Mouse (Mus musculus) thymus, postnatal 14 days (tissue): ENCODE measurements at regions not wholly inside any gene's neighbourhood (a gene's known extent, or its start where the extent isn't known, plus 50 kb on each side); places are given as distances from the start of the nearest gene placed in this dataset.
"Not testable (repeated sequence)": the region's sequence is repeated elsewhere in the genome, so short reads cannot be mapped to it uniquely, and the experiment has no call there.

Experiments
- DNase-seq: peaks from one replicate; pipeline ENCODE4 v3.0.0; 2021

- no peak for DNase-seq
These were observed 1786.1 kb downstream of the 9330182O14Rik start for GRCm38 (mm10) chr15:41920270-41920669.

DNA sequence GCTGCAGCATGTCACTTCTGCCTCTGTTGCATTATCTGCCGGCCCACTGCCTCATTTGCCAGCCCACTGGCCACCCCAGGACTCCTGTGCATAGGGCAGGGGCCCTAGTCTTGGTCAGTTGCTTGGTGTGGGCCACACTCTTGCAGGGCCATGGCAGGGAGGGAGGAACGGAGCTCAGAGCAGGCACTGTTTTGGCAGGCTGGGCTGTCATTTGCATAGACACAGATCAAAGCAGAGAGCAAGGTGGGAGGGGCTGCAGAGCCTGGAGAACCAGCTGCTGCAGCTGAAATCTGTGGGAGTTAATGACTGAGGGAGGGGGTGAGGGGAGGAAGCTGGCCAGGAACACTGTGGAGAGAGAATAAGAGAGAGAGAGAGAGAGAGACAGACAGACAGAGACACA is 1802.5 kb downstream of the 9330182O14Rik start:
- no peak for DNase-seq

DNA sequence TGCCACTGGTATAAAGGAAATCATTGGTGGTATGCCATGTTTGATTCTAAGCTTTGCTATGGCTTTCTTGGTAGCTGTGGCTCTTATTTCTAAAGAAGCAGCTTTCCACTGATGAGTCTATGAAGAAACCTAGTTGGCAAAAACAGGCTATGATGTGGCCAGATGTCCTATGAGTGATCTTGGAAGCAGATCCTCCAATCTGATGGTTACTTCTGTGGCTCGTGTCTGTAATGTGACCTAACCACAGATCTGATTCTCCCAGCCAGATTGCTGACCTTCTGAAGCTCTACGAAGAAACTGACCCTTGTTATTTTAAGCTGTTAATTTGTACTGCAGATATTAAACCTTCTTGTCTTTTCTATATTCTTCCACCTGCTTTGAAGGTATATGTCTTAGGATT is 1811.1 kb downstream of the 9330182O14Rik start:
- DNase-seq = no peak

DNA sequence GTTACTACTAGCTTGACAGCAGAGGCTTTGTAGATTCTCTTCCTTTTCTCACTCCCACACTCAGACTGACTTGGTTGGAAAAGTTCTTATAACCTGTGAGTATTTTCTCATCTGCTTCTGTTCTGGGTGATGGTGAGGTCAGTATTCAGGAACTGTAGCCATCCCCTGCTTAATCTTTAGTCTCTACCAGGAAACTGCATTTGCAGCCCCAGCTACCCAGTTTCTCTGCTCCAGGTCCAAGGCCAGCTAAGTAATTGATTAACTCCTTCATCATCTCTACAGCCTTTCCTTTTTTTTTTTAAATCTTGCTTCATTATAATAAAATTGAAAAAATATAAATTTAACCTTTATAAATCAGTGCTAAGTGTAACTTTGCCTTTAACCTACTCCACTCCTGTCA is 1813.7 kb downstream of the 9330182O14Rik start:
- no peak for DNase-seq

DNA sequence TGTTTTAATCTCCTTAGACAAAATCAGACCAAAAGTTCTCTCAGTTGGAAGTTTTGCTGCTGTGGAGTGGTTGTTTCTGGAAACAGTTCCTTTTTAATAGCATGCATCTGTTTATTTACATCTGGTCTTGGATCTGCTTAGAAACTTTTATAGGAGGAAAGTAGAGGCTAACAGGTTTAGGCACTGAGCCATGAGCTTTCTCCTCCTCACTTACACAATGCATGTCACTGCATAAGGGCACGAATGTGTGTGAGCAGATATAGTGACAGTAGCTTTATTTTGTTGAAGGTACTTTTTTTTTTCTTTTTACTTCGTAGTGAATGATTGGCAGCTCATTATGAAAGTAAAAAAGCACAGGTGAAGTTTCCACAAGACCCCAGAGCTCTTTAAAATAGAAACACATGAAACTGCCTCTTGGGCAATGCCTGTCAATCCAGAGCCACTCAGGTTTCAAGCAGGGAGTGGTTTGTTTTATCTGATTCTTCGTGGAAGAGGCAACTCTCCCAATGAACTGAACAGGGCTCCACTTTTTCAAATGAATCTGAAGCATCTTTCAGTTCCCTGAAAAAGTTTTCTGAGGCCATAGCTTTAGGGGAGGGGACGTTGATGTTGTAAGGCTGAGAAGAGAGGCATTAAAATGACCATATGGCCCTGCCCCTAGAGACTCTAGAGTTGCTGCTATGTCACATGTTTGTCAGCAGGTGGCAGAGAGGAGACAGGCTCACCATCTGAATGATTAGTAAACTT is 1814.4 kb downstream of the 9330182O14Rik start:
- peak; percentile 19 for DNase-seq

DNA sequence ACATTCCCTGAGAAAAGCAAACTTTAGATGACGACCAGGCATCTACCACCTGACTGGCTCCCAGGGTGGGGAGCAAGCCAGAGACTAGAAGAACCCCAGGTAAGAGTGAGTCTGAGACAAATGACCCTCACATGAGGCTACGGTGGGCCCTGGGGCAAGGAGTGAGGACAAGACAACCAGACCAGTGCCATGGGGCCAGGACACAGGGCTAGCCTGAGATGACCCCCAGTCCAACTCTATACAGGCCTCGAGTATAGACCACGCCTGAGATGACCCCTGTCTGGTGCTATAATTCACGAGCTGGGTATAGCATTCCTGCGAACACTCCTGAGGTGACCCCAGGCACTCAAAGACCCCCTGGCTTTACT is 1814.9 kb downstream of the 9330182O14Rik start:
- no peak for DNase-seq

DNA sequence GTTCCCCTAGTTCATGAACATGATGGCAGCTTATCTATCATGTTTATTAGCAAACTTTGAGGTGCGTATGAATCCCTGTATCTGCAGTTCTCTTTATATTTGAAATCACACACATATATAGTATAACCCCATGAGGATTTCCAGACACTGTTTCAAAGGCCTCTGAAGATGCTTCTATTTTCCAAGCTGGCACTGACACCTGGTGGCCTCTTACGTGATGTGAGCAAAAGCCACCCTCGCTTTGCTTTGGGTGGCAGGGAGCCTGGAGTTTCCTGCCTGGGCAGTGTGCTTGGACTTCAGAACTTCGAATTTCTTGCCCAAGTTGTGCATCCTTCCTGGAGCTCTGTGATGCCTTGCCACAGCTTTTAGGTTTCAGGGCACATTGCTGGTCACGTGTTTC is 1817.1 kb downstream of the 9330182O14Rik start:
- peak; percentile 47 for DNase-seq

GRCm38 (mm10) chr15:41960597-41960996 is 1826.4 kb downstream of the 9330182O14Rik start:
- DNase-seq = no peak

DNA sequence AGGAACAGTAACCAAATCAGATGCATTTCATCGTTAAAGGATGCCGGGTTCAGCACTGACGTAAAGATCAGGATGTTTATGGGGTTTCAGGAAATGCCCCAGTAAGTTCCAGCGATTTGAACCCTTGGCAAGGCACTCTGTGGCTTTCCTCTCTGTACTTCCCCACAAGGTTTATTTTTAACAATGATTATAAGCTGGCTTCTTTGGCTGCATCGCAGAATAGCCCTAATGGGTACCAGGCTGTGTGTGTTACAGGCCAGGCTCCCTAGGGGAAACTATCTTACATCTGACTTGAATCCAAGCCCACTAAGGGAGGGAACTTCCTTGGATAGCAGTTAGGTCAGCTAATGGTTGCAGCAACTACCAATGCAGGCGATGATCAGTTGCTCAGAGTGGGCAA is 1836.7 kb downstream of the 9330182O14Rik start:
- DNase-seq = no peak

- DNase-seq = peak; percentile 87
These were observed 1839.1 kb downstream of the 9330182O14Rik start for GRCm38 (mm10) chr15:41973263-41973662.

GRCm38 (mm10) chr15:41977196-41977595 is 1843.0 kb downstream of the 9330182O14Rik start:
- no peak for DNase-seq

DNA sequence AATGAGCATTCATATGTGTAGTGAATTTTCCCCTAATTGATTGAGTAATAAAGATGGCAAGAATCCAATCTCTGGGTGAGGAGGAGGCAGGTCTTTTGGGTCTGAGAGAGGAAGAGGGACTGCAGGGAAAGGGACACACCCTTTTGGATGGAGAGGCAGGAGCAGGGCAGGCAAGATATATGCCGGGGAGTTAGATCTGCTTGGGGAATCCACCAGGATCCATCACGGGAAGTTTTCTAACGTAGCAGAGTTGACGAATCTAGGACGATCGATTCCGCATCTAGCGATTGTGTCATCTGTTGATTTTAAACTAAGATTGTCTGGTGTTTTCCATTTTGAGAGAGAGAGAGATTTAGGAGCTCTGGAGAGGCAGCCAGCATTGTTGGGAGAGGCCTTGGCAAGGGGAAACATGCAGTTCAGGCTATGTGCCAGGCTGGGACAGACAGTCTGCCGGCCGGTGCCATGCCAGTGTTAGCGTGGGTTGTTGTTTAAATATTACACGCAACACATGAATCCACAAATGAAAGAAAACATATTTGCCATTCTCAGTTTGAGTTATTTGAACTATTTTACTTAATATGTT is 1843.6 kb downstream of the 9330182O14Rik start:
- no peak for DNase-seq

- DNase-seq = no peak
These were observed 1849.1 kb downstream of the 9330182O14Rik start for GRCm38 (mm10) chr15:41983261-41983660.

GRCm38 (mm10) chr15:41984267-41984666 is 1850.1 kb downstream of the 9330182O14Rik start:
- no peak for DNase-seq

- DNase-seq = no peak
These were observed 1852.1 kb downstream of the 9330182O14Rik start for GRCm38 (mm10) chr15:41986264-41986663.

DNA sequence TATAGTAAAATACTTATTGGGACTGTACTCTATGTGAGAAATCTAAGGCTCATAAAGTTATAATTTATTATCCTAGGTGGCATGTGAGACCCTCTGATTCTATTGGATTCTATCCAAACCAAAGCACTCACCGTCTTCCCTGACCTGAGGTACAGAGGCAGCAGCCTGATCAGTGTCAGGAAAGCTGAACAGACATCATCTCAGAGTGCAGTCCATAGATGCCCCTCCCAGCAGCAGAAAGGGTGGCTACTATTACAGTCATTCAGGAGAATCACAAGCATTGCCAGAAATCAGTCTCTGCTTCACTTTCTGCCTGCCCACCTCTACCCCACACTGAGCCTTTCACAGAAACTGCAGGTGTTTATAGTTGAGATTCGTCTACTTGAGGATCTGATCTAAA is 1854.9 kb downstream of the 9330182O14Rik start:
- no peak for DNase-seq

DNA sequence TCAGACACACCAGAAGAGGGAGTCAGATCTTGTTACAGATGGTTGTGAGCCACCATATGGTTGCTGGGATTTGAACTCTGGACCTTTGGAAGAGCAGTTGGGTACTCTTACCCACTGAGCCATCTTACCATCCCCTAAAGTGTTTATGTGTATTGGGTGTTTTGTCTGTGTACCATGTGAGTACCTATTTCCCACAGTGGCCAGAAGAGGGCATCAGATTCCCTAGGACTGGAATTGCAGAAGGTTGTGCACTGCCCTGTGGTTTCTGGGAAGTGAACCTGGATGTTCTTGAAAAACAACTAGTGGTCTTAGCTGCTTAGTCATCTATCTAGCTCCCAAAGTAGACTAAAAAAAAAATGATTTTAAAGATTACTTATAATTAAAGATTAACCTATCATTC is 1857.7 kb downstream of the 9330182O14Rik start:
- no peak for DNase-seq

GRCm38 (mm10) chr15:42032286-42032685 is 1898.1 kb downstream of the 9330182O14Rik start:
- not testable (repeated sequence) for DNase-seq

GRCm38 (mm10) chr15:42047088-42047976 is 1913.2 kb downstream of the 9330182O14Rik start:
- no peak for DNase-seq

GRCm38 (mm10) chr15:42056772-42057171 is 1922.6 kb downstream of the 9330182O14Rik start:
- no peak for DNase-seq

- no peak for DNase-seq
These were observed 1934.2 kb downstream of the 9330182O14Rik start for GRCm38 (mm10) chr15:42068207-42068831.

- no peak for DNase-seq
These were observed 1934.9 kb downstream of the 9330182O14Rik start for GRCm38 (mm10) chr15:42069072-42069471.

DNA sequence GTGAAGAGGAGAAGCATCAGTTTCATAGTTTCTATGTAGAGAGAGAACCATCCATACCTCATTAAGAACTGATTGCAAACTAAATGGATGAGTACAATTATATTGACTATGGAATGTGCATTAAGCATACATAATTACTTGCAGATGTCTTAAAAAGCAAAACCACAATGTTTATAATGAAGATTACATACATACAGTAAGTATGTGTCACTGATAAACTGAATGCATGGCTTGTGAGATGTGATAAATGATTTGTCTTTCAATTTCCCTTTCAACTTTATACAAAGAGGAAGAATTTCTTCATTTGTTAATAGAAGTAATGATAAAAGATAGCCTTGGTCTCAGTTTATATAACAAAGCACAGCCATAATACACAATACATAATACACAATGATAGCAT is 1939.3 kb downstream of the 9330182O14Rik start:
- DNase-seq = no peak
